Mouse (Mus musculus): ENCODE results near the gene Eif5a.

DNA sequence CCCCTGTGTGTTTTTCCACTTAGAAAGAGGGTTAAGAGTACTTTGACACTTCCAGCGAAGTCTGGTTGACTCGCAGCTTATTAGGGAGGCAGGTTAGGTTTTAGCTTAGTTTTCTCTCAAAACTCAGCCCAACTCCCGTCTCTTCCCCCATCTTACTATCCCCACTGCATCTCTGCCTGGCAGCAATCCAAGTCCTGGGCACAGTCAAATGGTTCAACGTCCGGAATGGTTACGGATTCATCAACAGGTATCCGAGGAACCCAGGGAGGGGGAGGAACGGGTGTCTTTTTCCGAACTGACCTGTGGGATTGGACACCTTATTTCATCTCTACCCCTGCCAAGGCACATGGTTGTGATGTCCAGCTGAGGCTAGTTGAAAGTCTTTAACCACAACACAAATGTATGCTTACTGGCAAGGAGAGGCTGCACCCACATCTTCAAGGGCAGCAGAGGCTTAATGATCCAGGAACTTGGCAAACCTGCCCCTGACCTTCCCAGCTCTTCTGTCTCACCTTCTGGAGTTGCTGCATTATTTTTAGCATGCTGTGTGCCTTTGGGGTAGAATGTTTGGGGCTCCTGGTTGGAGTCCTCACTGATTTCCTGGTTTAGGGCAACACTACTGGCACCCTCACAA, 15.1 kb upstream of the Eif5a start:
- TF ChIP-seq POLR2A (IDR thresholded peaks at IDR 0.05; ENCODE audit: borderline replicate concordance, low read depth, low read length) (no peak), CTCF (IDR thresholded peaks at IDR 0.05; ENCODE audit: low read depth, low read length) (no peak)

All from bone marrow macrophage, adult 2 months (primary cell).